Mouse (Mus musculus): ENCODE data around the gene Wasf2.

Gene Wasf2

GRCm38 (mm10) chr4:133233285-133233976, 103.1 kb downstream of the Wasf2 start:
- DNase-seq (ENCODE audit: low read depth, low spot score): peak; percentile 61

GRCm38 (mm10) chr4:133234771-133235170, 104.5 kb downstream of the Wasf2 start:
- no peak for DNase-seq (ENCODE audit: low read depth, low spot score)

GRCm38 (mm10) chr4:133235415-133235814, 105.1 kb downstream of the Wasf2 start:
- DNase-seq (ENCODE audit: low read depth, low spot score): no peak

- DNase-seq (ENCODE audit: low read depth, low spot score): no peak
Measured at GRCm38 (mm10) chr4:133237911-133238310, 107.6 kb downstream of the Wasf2 start.

DNA sequence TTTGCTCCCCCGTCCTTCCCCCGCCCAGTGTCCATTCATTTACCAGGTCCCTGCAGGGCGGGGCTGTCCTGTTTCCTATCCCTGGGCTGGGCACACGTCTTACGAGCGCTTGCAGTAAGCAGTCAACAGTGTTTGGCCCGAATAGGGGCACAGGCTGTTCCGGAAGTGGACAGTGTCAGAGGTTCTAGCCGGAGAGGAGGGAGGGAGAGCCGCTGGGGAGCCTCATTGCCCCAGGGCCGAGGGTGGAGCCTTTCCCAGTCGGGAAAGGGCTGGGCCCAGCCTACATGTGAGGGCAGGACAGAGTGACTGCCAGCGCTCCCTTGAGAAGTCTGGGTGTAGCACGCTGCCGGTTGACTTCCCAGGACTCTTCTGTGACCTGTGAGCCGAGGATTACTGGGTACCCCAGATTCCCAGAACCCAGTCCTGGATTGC, 110.2 kb downstream of the Wasf2 start, which contains the start of gene Map3k6:
TSS of gene Map3k6 (plus strand) at position 329 of the 432 bp plus-strand sequence.
- no peak for DNase-seq (ENCODE audit: low read depth, low spot score)

DNA sequence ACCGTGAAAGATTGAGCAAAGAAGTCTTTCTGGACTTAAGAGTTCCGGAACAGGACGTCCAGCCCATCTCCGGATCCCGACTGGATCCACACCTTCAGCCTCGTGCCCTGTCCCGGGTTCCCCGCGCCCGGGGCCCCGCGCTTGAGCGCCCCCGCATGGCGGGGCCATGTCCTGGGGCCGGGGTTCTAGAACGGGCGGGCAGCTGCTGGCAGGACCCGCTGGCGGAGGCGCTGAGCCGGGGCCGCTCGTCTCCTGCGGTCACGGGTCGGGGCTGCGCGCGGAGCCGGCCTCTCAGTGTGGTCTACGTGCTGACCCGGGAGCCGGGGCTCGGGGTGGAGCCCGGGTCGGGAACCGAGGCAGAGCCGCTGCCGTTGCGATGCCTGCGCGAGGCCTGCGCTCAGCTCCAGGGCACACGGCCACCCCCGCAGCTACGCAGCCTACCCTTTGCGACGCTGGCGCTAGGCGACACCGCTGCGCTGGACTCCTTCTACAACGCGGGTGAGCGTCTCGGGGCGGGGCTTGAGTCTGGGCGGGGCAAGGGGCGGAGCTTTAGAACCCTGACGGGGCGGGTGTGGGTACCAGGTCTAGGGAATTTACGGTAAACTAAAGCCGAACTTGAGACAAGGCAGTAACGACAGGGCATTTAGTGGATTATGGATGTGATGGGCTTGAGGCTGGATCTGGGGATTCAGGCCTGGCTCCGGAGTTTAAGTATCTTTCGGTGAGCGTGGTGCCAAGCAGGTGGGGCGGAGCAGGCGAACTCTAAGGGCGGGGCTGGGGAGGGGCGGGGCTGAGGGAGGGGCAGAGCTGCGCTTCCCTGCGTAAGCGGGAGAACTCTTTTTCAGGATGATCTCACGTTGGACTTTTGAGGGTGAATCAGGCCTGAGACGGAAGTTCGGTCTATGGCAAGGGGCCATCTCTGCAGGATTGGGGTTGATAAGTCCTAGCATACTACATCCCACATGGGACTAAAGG, 110.9 kb downstream of the Wasf2 start:
- DNase-seq (ENCODE audit: low read depth, low spot score): peak; percentile 91

- no peak for DNase-seq (ENCODE audit: low read depth, low spot score)
Measured at GRCm38 (mm10) chr4:133241910-133242309, 111.6 kb downstream of the Wasf2 start.

DNA sequence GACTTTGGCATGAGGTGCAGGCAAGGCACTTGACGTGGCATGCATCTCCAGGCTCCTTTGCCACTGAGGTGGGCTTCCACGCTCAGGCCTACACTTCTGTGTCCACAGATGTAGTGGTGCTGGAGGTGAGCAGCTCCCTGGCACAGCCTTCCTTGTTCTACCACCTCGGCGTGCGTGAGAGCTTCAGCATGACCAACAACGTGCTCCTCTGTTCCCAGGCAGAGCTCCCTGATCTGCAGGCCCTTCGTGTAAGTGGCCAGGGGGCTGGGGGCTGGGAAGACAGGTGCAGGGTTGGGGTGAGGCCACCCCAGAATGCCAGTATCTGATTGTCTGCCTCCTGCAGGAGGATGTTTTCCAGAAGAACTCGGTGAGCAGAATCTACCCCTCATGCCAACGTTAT, 112.4 kb downstream of the Wasf2 start:
- DNase-seq (ENCODE audit: low read depth, low spot score): no peak

- no peak for DNase-seq (ENCODE audit: low read depth, low spot score)
Measured at GRCm38 (mm10) chr4:133243538-133243937, 113.2 kb downstream of the Wasf2 start.

DNA sequence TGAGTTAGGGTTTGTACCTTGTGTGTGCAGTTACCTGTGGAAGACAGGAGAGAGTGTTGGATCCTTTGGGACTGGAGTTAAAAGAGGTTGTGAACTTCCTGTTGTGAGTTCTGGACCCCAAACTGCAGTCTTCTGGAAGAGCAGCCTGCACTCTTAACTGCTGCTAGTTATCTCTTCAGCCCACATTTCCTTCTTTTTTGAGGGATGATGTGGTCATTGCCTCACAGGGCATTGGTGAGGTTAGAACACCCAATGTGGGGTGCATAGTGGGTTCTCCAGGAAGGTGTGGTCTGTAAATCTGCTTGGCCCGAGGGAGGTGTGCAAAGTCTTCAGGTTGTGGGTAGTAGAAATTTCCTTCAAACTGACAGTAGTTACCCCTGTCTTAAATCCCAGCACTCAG, 114.0 kb downstream of the Wasf2 start:
- no peak for DNase-seq (ENCODE audit: low read depth, low spot score)

- no peak for DNase-seq (ENCODE audit: low read depth, low spot score)
Measured at GRCm38 (mm10) chr4:133247072-133247471, 116.8 kb downstream of the Wasf2 start.

GRCm38 (mm10) chr4:133247806-133248449, 117.6 kb downstream of the Wasf2 start:
- DNase-seq (ENCODE audit: low read depth, low spot score): no peak

All from brain, adult 2 months (tissue).